Mouse (Mus musculus) ES-Bruce4 (cell line): ENCODE measurements around the gene Exph5.

Experiments used
- CTCF ChIP-seq: IDR thresholded peaks from one replicate; pipeline ENCODE4 v1.8.1; 2011; ENCODE audit warnings: low read depth, low read length
- EP300 ChIP-seq: IDR thresholded peaks from 2 replicates; pipeline ENCODE4 v1.6.1; 2011; ENCODE audit warnings: low read depth, low read length; ENCODE audit not compliant: insufficient read depth
- POLR2A ChIP-seq: IDR thresholded peaks from one replicate; pipeline ENCODE4 v1.8.1; 2011; ENCODE audit warnings: low read length; ENCODE audit not compliant: insufficient read depth

- TF ChIP-seq CTCF = no peak
- TF ChIP-seq POLR2A = no peak
- TF ChIP-seq EP300 = no peak
Observed at GRCm38 (mm10) chr9:53408548-53408947, 107.1 kb downstream of the Exph5 start.
